Mouse (Mus musculus) erythroblast, adult 5-6 weeks (primary cell): ENCODE results near the gene Atp6v0a1. TPM values are rescaled to one million over a fixed set of nuclear protein-coding genes. Genes with fewer than 3 reads are reported as not detected.

ENCODE experiments used
- ATAC-seq: replicated peaks from 2 replicates; pipeline ENCODE4 v1.8.0; 2016; ENCODE audit warnings: moderate number of reproducible peaks, mild to moderate bottlenecking, moderate TSS enrichment, inconsistent platforms; ENCODE audit not compliant: poor library complexity, low FRiP score, severe bottlenecking
- total RNA-seq, 2 experiments: library from RNA; stranded (forward) in 1 of 2; stranded (reverse) in 1 of 2; fragments of 150-400 nt in 1 of 2; fragments of 200-764, 138-1000 nt in 1 of 2; gene quantifications; 2 replicates each; pipeline versions ENCODE4 v1.2.3 to v1.2.4; 2015 to 2017; ENCODE audit warnings: low replicate concordance in 2 of 2

Gene Atp6v0a1
- total RNA-seq, 2 experiments from 2014 or later = 539 to 748 TPM

GRCm38 (mm10) chr11:101079746-101080145 is 70.5 kb downstream of the Atp6v0a1 start:
- ATAC-seq = no peak

- no peak for ATAC-seq
These were observed 71.2 kb downstream of the Atp6v0a1 start for GRCm38 (mm10) chr11:101080421-101080820.

DNA sequence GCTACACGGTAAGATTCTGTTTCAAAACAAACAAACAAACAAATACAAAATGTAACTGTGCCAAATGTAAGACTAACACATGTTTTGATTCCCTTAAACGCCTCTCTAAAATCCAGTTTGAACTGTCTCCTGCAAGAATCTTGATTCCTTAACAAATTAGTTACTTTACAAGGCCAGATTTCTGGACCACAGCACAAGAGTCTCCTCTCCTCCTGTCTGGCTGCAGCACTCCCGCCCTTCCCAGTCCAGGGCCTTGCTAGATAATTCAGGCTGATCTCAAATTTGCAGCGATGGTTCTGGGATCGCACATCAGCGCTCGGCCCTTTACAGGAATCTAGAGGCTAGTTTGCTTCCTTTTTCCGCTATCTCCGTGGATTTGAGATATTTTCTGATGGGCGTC is 72.4 kb downstream of the Atp6v0a1 start:
- no peak for ATAC-seq

GRCm38 (mm10) chr11:101082208-101083082 is 73.2 kb downstream of the Atp6v0a1 start, which contains the start of gene Coasy:
Gene Coasy, plus strand, starts transcription at chr11:101082565.
- ATAC-seq = peak; percentile 66

GRCm38 (mm10) chr11:101083083-101083697 is 73.9 kb downstream of the Atp6v0a1 start:
- ATAC-seq = no peak; the same call in 1 of the 2 replicates

- no peak for ATAC-seq
These were observed 75.0 kb downstream of the Atp6v0a1 start for GRCm38 (mm10) chr11:101084246-101084645.

DNA sequence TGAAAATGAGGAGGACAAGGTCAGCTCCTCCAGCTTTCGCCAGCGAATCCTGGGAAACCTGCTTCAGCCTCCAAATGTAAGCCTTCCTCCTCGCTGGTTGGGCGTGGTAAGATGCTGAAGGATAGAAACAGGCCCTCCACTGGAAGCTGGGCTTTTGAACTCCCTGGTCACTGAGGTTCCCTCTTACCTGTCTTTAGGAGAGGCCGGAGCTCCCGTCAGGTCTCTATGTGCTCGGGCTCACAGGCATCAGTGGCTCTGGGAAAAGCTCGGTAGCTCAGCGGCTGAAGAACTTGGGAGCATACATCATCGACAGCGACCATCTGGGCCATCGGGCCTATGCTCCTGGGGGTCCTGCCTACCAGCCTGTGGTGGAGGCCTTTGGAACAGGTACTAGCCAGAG is 75.6 kb downstream of the Atp6v0a1 start:
- ATAC-seq = no peak

DNA sequence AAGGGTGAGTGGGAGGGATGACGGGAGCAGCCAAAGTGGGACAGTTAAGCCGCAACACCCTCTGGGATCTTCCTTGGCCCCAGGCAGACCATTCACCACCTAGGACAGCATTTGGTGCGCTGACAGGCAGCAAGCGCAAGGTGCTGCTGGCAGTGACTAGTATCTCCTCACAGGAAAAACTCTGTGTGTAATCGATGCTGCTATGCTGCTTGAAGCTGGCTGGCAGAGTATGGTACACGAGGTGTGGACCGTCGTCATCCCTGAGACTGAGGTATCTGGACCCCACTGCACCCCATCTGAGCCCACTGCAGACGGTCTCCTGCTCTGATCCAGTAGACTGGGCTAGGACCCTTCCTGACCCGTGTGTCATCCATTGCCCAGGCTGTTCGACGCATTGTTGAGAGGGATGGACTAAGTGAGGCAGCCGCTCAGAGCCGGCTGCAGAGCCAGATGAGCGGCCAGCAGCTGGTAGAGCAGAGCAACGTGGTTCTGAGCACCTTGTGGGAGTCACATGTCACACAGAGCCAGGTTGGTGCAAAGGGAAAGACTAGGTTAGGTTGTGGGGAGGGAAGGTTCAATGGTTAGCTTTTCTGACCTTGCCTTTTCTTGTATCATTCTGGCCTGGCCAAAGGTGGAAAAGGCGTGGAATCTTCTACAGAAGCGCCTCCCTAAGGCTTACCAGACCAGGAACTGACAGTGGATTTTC is 76.5 kb downstream of the Atp6v0a1 start:
- ATAC-seq = no peak

GRCm38 (mm10) chr11:101086323-101086674 is 77.0 kb downstream of the Atp6v0a1 start:
- no peak for ATAC-seq

DNA sequence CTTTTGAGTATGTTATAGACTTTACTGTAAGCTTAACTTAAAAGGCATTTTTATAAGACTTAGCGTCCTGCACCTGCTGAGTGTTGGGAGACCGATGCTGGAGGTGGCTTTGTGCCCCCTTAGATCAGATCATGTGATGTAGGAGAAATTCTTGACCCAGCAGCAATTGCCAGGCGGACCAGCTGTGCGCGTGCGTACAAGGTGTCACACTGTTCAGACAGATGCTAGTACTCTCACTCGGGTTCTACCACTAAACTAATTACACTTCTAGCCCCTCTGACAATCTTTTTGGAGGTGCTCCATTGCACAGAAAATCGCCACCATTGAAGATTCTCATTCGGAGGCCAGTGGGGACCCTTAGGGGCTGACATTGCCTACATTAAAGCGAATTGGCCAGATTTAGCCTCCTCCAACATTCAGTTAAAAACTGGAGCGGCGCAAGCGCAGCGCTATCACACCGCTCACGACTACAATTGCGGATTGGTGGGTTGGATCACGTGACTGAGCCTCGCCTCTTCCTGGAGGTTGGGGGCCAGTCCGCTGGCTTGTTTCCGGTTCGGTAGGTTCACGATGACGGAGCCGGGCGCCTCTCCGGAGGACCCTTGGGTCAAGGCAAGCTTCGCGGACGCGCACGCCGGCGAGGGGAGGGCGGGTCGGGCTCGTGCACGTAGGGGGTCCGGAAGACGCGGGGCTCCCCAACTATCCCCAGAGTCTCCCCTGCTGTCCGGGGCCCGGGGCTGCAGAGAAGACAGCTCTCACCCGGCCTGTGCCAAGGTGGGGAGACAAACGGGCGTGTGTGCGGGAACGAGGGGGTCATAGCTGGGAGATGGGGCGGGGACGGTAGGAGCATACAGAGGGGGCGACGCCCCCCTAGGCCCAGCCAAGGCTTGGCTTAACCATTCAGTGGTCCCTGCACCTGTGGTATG is 77.8 kb downstream of the Atp6v0a1 start, which contains the start of gene Mlx:
TSS of gene Mlx (plus strand) at position 522 of the 926 bp plus-strand sequence.
- ATAC-seq = peak; percentile 77

DNA sequence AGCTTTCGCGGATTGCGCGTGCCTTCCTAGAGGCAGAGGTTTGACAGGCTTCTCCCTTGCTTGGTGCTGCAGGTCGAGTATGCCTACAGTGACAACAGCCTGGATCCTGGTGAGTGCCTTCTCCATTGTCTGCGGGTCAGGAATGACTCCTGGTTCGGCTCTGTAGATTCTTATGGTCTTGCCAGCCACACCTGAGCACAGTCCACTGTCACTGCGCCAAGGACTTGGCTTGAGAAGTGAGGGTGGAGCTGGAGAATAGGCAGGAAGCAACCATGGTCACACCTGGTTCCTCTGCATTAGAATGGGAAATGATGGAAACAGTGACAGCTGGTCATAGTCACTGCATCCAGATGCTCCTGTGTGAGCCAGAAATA is 78.4 kb downstream of the Atp6v0a1 start:
- ATAC-seq = 0 out of 2 replicates have a peak, but pooled peaks have one; percentile 9

- no peak for ATAC-seq
These were observed 80.7 kb downstream of the Atp6v0a1 start for GRCm38 (mm10) chr11:101089931-101090330.

DNA sequence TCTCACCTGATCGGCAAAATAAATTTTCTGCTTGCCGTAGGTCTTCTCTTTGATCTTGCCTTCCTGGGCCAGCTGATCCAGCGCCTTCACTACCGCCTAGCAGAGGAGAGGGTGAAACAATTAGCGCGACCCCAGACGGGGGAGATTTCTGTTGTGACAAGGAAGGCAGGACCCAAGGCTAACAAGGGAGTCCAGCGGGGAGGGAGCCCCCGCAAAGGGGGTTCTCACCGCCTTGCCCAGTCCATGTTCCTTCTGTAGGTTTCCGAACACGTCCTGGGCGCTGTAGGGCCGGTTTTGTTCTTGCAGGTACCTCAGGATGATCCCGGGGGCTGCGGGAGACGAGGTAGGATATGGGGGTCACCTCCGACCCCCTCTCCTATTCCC is 85.7 kb downstream of the Atp6v0a1 start:
- no peak for ATAC-seq

- ATAC-seq = peak; percentile 95
These were observed 86.2 kb downstream of the Atp6v0a1 start, which contains the start of gene Psmc3ip for GRCm38 (mm10) chr11:101095314-101096024. Gene Psmc3ip, minus strand, starts transcription at chr11:101095436.

GRCm38 (mm10) chr11:101098231-101098630 is 89.0 kb downstream of the Atp6v0a1 start:
- no peak for ATAC-seq

GRCm38 (mm10) chr11:101103011-101103410 is 93.8 kb downstream of the Atp6v0a1 start:
- ATAC-seq = no peak

DNA sequence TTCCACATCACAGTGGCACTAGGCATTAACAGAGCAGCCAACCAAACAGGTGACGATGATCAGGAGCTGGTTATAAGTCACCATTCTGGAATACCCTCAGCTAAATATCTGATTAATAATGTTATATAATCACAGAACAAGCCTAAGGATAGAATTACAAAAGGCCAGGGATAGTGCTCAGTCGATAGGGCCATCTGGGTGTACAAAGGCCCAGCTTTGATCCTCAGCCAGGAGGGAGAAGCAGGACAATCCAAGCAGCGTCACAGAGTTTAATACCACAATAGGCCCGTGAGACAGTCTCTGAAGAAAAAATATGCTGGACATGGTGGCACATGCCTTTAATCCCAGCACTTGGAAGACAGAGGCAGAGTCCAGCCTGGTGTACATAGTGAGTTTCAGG is 100.1 kb downstream of the Atp6v0a1 start:
- no peak for ATAC-seq

DNA sequence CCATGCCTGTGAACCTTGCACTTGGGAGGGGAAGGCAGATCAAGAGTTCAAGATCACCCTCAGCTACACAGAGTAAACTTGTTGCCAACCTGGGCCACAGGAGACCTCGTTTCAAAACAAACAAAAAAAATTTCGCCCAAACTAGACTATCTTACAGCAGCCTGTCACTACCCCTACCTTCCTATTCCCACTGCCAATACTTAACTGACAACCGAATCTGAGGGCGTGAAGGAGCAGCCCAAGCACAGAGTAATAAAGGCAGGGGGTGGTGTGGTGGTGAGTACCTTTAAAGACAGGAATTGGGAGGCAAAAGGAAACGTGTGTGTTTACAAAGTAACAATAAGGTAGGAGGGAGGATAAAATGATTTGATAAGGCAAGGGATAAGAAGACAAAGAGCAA is 101.5 kb downstream of the Atp6v0a1 start:
- ATAC-seq = no peak

- ATAC-seq = no peak
These were observed 101.9 kb downstream of the Atp6v0a1 start for GRCm38 (mm10) chr11:101111178-101111577.
